Mouse (Mus musculus): ENCODE results near the gene Daglb. TPM values are rescaled to one million over a fixed set of nuclear protein-coding genes. Genes with fewer than 3 reads are reported as not detected.

Daglb gene
- polyA plus RNA-seq (2015; fragmentation: Illumina TruSeq; extraction: RNeasy Lipid Tissue Mini Kit (QIAGEN cat#74804); ENCODE audit: low read depth, low replicate concordance) = 16.6 TPM

GRCm38 (mm10) chr5:143464100-143464756 is at the start of gene Daglb:
TSS of gene Daglb (plus strand) at chr5:143464584.

GRCm38 (mm10) chr5:143527486-143528307 is 63.3 kb downstream of the Daglb start, which contains the start of gene Rac1:
TSS of gene Rac1 (minus strand) at chr5:143528036.

Other genes starting within 250 kb of the Daglb start
- not detected for gene Spdye4a, start 237.7 kb upstream of the Daglb start, polyA plus RNA-seq (2015; fragmentation: Illumina TruSeq; extraction: RNeasy Lipid Tissue Mini Kit (QIAGEN cat#74804); ENCODE audit: low read depth, low replicate concordance)
- 17.6 TPM for gene Zfp12, start 229.4 kb upstream of the Daglb start, polyA plus RNA-seq (2015; fragmentation: Illumina TruSeq; extraction: RNeasy Lipid Tissue Mini Kit (QIAGEN cat#74804); ENCODE audit: low read depth, low replicate concordance)
- gene Zfp316, start 194.6 kb upstream of the Daglb start, polyA plus RNA-seq (2015; fragmentation: Illumina TruSeq; extraction: RNeasy Lipid Tissue Mini Kit (QIAGEN cat#74804); ENCODE audit: low read depth, low replicate concordance) = 7.1 TPM
- 2.7 TPM for gene Zfp853, start 171.0 kb upstream of the Daglb start, polyA plus RNA-seq (2015; fragmentation: Illumina TruSeq; extraction: RNeasy Lipid Tissue Mini Kit (QIAGEN cat#74804); ENCODE audit: low read depth, low replicate concordance)
- 20.7 TPM for gene E130309D02Rik, start 149.2 kb upstream of the Daglb start, polyA plus RNA-seq (2015; fragmentation: Illumina TruSeq; extraction: RNeasy Lipid Tissue Mini Kit (QIAGEN cat#74804); ENCODE audit: low read depth, low replicate concordance)
- 40.8 TPM for gene Zdhhc4, start 135.3 kb upstream of the Daglb start, polyA plus RNA-seq (2015; fragmentation: Illumina TruSeq; extraction: RNeasy Lipid Tissue Mini Kit (QIAGEN cat#74804); ENCODE audit: low read depth, low replicate concordance)
- gene Grid2ip, start 107.2 kb upstream of the Daglb start, polyA plus RNA-seq (2015; fragmentation: Illumina TruSeq; extraction: RNeasy Lipid Tissue Mini Kit (QIAGEN cat#74804); ENCODE audit: low read depth, low replicate concordance) = 3.3 TPM
- 27.3 TPM for gene Kdelr2, start 60.7 kb upstream of the Daglb start, polyA plus RNA-seq (2015; fragmentation: Illumina TruSeq; extraction: RNeasy Lipid Tissue Mini Kit (QIAGEN cat#74804); ENCODE audit: low read depth, low replicate concordance)
- gene Rac1, start 63.5 kb downstream of the Daglb start, polyA plus RNA-seq (2015; fragmentation: Illumina TruSeq; extraction: RNeasy Lipid Tissue Mini Kit (QIAGEN cat#74804); ENCODE audit: low read depth, low replicate concordance) = 464 TPM
- 24.2 TPM for gene Cyth3, start 157.9 kb downstream of the Daglb start, polyA plus RNA-seq (2015; fragmentation: Illumina TruSeq; extraction: RNeasy Lipid Tissue Mini Kit (QIAGEN cat#74804); ENCODE audit: low read depth, low replicate concordance)